Mouse (Mus musculus): ENCODE data around the gene Vipr2. TPM values are rescaled to one million over a fixed set of nuclear protein-coding genes. Genes with fewer than 3 reads are reported as not detected.

The Vipr2 gene
- 0.26 and 0.34 TPM in 2 replicates for polyA plus RNA-seq (2015; fragmentation: Nextera tagmentation; extraction: Ambion mirVana)

DNA sequence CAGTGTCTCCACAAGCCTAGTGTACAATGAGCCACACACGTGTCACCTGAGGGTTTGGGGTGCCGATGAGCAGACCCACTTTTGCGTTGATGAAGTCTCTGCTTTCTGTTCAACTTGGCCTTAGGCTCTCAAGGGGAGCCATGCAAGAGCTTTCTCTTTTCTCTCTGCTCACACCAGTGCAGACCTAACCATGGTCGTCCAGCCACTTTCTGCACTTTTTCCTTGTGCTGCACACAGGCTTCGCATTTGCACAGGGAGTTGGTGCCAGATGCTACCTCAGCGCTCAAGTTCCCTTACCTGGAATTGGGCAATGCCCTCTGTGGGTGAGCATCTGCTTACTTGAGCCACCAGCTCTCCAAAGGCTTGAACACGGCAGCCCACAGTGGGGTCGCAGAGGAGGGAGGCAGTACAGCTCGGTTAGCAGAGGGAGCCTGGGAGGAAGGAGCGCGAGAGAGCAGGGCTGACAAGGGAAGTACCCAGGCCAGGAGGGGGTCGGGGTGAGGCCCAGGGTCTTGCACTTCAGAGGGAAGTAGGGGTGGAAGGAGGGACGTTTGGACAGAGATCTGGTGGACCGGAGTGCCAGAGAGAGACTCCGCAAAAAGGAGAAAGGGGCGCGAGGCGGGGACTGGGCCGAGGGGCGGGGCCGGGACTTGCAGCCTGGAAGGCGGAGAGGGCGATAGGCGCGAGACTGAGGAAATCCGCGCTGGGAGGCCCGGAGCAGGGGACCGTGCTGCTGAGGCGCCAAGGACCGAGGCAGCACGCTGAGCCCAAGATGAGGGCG is at the start of gene Vipr2:
Vipr2 (plus strand) TSS at position 653 of the 781 bp plus-strand sequence.

DNA sequence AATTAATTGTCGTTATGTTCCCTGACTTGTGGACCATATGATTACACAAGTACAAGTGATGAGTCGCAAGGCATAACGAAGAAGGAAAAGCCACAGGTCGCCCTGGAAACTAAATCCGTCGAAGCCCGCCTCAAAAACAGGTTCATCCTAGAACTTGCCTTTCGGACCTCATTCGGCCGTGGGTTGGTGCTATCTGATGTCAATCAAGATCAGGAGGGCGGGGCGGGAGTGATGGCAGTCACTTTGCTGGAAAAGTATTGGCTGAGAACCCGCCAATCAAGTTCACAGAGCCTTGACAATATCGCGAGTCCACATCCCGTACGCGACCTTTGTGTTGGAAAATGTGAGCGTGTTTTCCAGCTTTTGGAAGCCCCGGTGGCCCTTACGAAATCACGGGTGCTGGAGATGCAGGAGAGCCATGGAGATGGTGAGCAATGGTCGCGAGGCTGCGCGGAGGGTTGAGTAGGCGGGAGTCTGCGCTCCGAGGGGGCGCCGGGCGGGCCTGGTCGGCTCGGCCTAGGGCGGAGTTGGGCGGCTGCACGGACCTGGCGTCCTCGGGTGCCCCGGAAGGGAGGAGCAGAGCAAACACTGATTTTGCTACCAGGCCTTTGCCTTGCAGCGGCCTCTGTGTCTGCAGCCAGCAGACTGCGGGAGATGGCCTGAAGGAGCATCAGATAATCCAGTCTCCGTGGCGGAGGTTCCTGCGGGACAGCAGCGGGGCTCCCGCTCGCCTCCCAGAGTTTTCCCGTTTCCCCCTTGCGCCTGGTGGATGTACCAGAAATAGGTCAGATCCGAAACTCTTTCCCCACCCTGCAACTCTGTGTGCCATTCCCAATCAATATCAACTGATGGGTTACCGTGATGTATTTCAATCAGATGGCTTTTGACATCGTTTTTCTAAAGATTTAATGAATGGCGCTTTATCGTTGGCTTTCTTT is 29.8 kb upstream of the Vipr2 start, which contains the start of gene Zfp386:
Zfp386 (plus strand) TSS at position 285 of the 938 bp plus-strand sequence.

Small RNA genes lying within 50 kb of the gene (microRNA-seq; reads per million reads assigned to microRNA genes)
- not detected for gene Gm44372

Other genes starting within 250 kb of the Vipr2 start
- gene Zfp386, start 30.0 kb upstream of the Vipr2 start, polyA plus RNA-seq (2015; fragmentation: Nextera tagmentation; extraction: Ambion mirVana), result 24.2 and 26.7 TPM in 2 replicates
- gene Wdr60, start 185.3 kb downstream of the Vipr2 start, polyA plus RNA-seq (2015; fragmentation: Nextera tagmentation; extraction: Ambion mirVana), result 7.3 and 8.9 TPM in 2 replicates
- not detected in 2 replicates for gene Gm11027, start 197.7 kb downstream of the Vipr2 start, polyA plus RNA-seq (2015; fragmentation: Nextera tagmentation; extraction: Ambion mirVana)
- gene Esyt2, start 203.5 kb downstream of the Vipr2 start, polyA plus RNA-seq (2015; fragmentation: Nextera tagmentation; extraction: Ambion mirVana), result 25.9 and 30.2 TPM in 2 replicates

All from urinary bladder, postnatal 0 days (tissue).